Mouse (Mus musculus) erythroblast, embryonic 14.5 days (primary cell): ENCODE measurements around the gene Vti1a. TPM values are rescaled to one million over a fixed set of nuclear protein-coding genes. Genes with fewer than 3 reads are reported as not detected.

Experiments
- H3K27me3 ChIP-seq: 2 replicates; pipeline ENCODE4 v1.6.1; 2012; ENCODE audit warnings: inconsistent platforms; ENCODE audit not compliant: control insufficient read depth
- H3K36me3 ChIP-seq: 2 replicates; pipeline ENCODE4 v1.6.1; 2012; ENCODE audit warnings: mild to moderate bottlenecking, inconsistent platforms; ENCODE audit not compliant: control insufficient read depth
- H3K4me1 ChIP-seq: 2 replicates; pipeline ENCODE4 v1.6.1; 2012; ENCODE audit warnings: inconsistent platforms; ENCODE audit not compliant: control insufficient read depth
- H3K4me3 ChIP-seq: replicated peaks from 2 replicates; pipeline ENCODE3; 2012; ENCODE audit warnings: moderate library complexity, mild to moderate bottlenecking, inconsistent platforms
- H3K9me3 ChIP-seq: 2 replicates; pipeline ENCODE4 v1.6.1; 2012; ENCODE audit warnings: low read length, inconsistent platforms, mixed read lengths; ENCODE audit not compliant: control insufficient read depth
- GATA1 ChIP-seq: IDR thresholded peaks from 2 replicates; pipeline ENCODE4 v1.6.1; 2012; ENCODE audit warnings: low read length, inconsistent platforms, mixed read lengths
- TAL1 ChIP-seq: IDR thresholded peaks from 3 replicates; pipeline ENCODE4 v1.6.1; 2012; ENCODE audit warnings: low read length, inconsistent platforms, mixed read lengths
- polyA plus RNA-seq: library from polyadenylated mRNA; stranded (reverse); fragments of >175 nt; gene quantifications from 2 replicates; pipeline ENCODE4 v1.2.3, GENCODE M21; 2012

Gene Vti1a
- polyA plus RNA-seq, 1 experiment = 1.0 TPM

GRCm38 (mm10) chr19:55667787-55668186 is 351.7 kb downstream of the Vti1a start:
- no peaks in the 10 kb centered on the region for H3K4me1 ChIP-seq
- no peaks in the 10 kb centered on the region for H3K27me3 ChIP-seq
- H3K4me3 ChIP-seq = no peak overlapping the region
- TF ChIP-seq GATA1 (no peak), TAL1 (no peak)
- H3K36me3 ChIP-seq = no peaks in the 10 kb centered on the region
- no peaks in the 10 kb centered on the region for H3K9me3 ChIP-seq

GRCm38 (mm10) chr19:55668896-55669295 is 352.8 kb downstream of the Vti1a start:
- Histone ChIP-seq H3K36me3 (no peaks in the 10 kb centered on the region), H3K4me3 (no peak overlapping the region), H3K9me3 (no peaks in the 10 kb centered on the region), H3K27me3 (no peaks in the 10 kb centered on the region), H3K4me1 (no peaks in the 10 kb centered on the region)
- no peak for TF ChIP-seq TAL1

Other genes starting within 250 kb of the Vti1a start
- gene Gpam, start 189.1 kb upstream of the Vti1a start, polyA plus RNA-seq = 0.04 and 0.05 TPM in 2 replicates
- gene Tectb, start 135.6 kb upstream of the Vti1a start, polyA plus RNA-seq = not detected in 2 replicates
- not detected in 2 replicates for gene Gucy2g, start 75.1 kb upstream of the Vti1a start, polyA plus RNA-seq
- 0.92 and 1.3 TPM in 2 replicates for gene Acsl5, start 64.4 kb upstream of the Vti1a start, polyA plus RNA-seq
- 1.3 and 2.3 TPM in 2 replicates for gene Zdhhc6, start 263 bp upstream of the Vti1a start, polyA plus RNA-seq